Mouse (Mus musculus): ENCODE results near the gene Tmem14c.

DNA sequence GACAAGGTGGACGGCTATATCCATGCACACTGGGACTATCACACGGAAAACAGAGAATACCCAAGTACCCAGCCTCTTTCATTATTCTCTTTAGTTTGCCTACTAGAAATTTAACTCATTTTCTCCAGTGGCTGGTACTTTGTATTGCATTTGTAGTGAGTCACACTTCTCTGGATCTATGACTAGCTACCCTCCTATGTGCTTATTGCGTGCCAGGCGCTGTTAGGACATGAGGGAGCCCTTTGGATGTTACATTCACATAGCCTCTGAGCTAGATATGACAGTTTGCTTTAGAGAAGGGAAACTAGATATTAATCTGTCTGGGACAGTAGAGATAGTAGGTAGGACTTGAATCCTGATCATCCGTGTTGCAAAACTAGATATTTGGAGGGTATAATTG is 30.0 kb upstream of the Tmem14c start:
- TF ChIP-seq CTCF (IDR thresholded peaks at IDR 0.05; ENCODE audit: control insufficient read depth, insufficient read depth, low read length) (no peak), POLR2A (IDR thresholded peaks at IDR 0.05; ENCODE audit: borderline replicate concordance, control insufficient read depth, low read depth, low read length) (no peak)

All from bone marrow, adult 2 months (tissue).